Mouse (Mus musculus): ENCODE results near the gene Tnks2. TPM values are rescaled to one million over a fixed set of nuclear protein-coding genes. Genes with fewer than 3 reads are reported as not detected.
A peak's percentile ranks its signal among the peaks of the same experiment; 100 is the strongest.

Tnks2 gene
- 76.7 and 80.6 TPM in 2 replicates for polyA plus RNA-seq (2014; fragmentation: Nextera tagmentation; extraction: Ambion mirVana)

- peak; percentile 98 for DNase-seq (ENCODE audit: low spot score)
- under 1% methylated on average over 56 of the region's 73 CpGs for WGBS
- no peaks in the 10 kb centered on the region for H3K27me3 ChIP-seq (ENCODE audit: control insufficient read depth, insufficient read depth, low read length)
- peak within 1 kb of the TSS; percentile 65 for H3K4me2 ChIP-seq (replicated peaks)
- peak within 1 kb of the TSS; percentile 89 for H3K4me3 ChIP-seq (replicated peaks; ENCODE audit: low read length)
- peaks cover 7% of the 10 kb centered on the region for H3K36me3 ChIP-seq (replicated peaks; ENCODE audit: control insufficient read depth, insufficient read depth)
- peak; percentile 96 for ATAC-seq (ENCODE audit: low FRiP score)
- peak within 1 kb of the TSS; percentile 98 for H3K9ac ChIP-seq
- no peaks in the 10 kb centered on the region for H3K9me3 ChIP-seq (ENCODE audit: control insufficient read depth, low read length)
- peaks cover 25% of the 10 kb centered on the region for H3K4me1 ChIP-seq (replicated peaks; ENCODE audit: control insufficient read depth, insufficient read depth, low read length)
- H3K27ac ChIP-seq, result peak within 1 kb of the TSS; percentile 98
These were observed at the start of gene Tnks2 for GRCm38 (mm10) chr19:36833788-36834531. TSS of gene Tnks2 (plus strand) at chr19:36834232.

- no peak overlapping the region for H3K4me3 ChIP-seq (replicated peaks; ENCODE audit: low read length)
- H3K9ac ChIP-seq, result no peak overlapping the region
- H3K27ac ChIP-seq, result no peak overlapping the region
- H3K9me3 ChIP-seq (ENCODE audit: control insufficient read depth, low read length), result no peaks in the 10 kb centered on the region
- WGBS, result 63% methylated on average over 17 of the region's 17 CpGs
- no peaks in the 10 kb centered on the region for H3K36me3 ChIP-seq (replicated peaks; ENCODE audit: control insufficient read depth, insufficient read depth)
- peak; percentile 53 for DNase-seq (ENCODE audit: low spot score)
- ATAC-seq (ENCODE audit: low FRiP score), result peak; percentile 59; the same call in 1 of the 2 replicates
- 0 out of 2 replicates have a peak, but pooled peaks cover 6% of the 10 kb centered on the region for H3K4me1 ChIP-seq (replicated peaks; ENCODE audit: control insufficient read depth, insufficient read depth, low read length)
- H3K4me2 ChIP-seq (replicated peaks), result no peak overlapping the region
- H3K27me3 ChIP-seq (ENCODE audit: control insufficient read depth, insufficient read depth, low read length), result no peaks in the 10 kb centered on the region
These were observed 43.9 kb upstream of the Tnks2 start for GRCm38 (mm10) chr19:36789873-36790733.

GRCm38 (mm10) chr19:36792589-36792988 lies 41.4 kb upstream of the Tnks2 start:
- 0 out of 2 replicates have a peak, but pooled peaks cover 6% of the 10 kb centered on the region for H3K4me1 ChIP-seq (replicated peaks; ENCODE audit: control insufficient read depth, insufficient read depth, low read length)
- ATAC-seq (ENCODE audit: low FRiP score) (no peak), DNase-seq (ENCODE audit: low spot score) (no peak)
- 90% methylated on average over 8 of the region's 8 CpGs for WGBS
- no peaks in the 10 kb centered on the region for H3K36me3 ChIP-seq (replicated peaks; ENCODE audit: control insufficient read depth, insufficient read depth)
- no peak overlapping the region for H3K4me3 ChIP-seq (replicated peaks; ENCODE audit: low read length)
- H3K9me3 ChIP-seq (ENCODE audit: control insufficient read depth, low read length), result no peaks in the 10 kb centered on the region
- H3K4me2 ChIP-seq (replicated peaks), result no peak overlapping the region
- H3K27me3 ChIP-seq (ENCODE audit: control insufficient read depth, insufficient read depth, low read length), result no peaks in the 10 kb centered on the region
- no peak overlapping the region for H3K9ac ChIP-seq
- no peak overlapping the region for H3K27ac ChIP-seq

GRCm38 (mm10) chr19:36793450-36793849 lies 40.6 kb upstream of the Tnks2 start:
- WGBS, result 79% methylated on average over 1 of the region's 1 CpGs
- Histone ChIP-seq H3K4me3 (replicated peaks; ENCODE audit: low read length) (no peak overlapping the region), H3K9ac (no peak overlapping the region), H3K36me3 (replicated peaks; ENCODE audit: control insufficient read depth, insufficient read depth) (no peaks in the 10 kb centered on the region), H3K4me2 (replicated peaks) (no peak overlapping the region), H3K27me3 (ENCODE audit: control insufficient read depth, insufficient read depth, low read length) (no peaks in the 10 kb centered on the region), H3K9me3 (ENCODE audit: control insufficient read depth, low read length) (no peaks in the 10 kb centered on the region), H3K4me1 (replicated peaks; ENCODE audit: control insufficient read depth, insufficient read depth, low read length) (0 out of 2 replicates have a peak, but pooled peaks cover 6% of the 10 kb centered on the region), H3K27ac (no peak overlapping the region)
- DNase-seq (ENCODE audit: low spot score) (no peak), ATAC-seq (ENCODE audit: low FRiP score) (no peak)

GRCm38 (mm10) chr19:36794008-36794407 lies 40.0 kb upstream of the Tnks2 start:
- no peak overlapping the region for H3K27ac ChIP-seq
- no peak overlapping the region for H3K9ac ChIP-seq
- H3K9me3 ChIP-seq (ENCODE audit: control insufficient read depth, low read length), result no peaks in the 10 kb centered on the region
- H3K36me3 ChIP-seq (replicated peaks; ENCODE audit: control insufficient read depth, insufficient read depth), result no peaks in the 10 kb centered on the region
- ATAC-seq (ENCODE audit: low FRiP score) (no peak), DNase-seq (ENCODE audit: low spot score) (no peak)
- H3K4me3 ChIP-seq (replicated peaks; ENCODE audit: low read length), result no peak overlapping the region
- H3K4me2 ChIP-seq (replicated peaks), result no peak overlapping the region
- 0 out of 2 replicates have a peak, but pooled peaks cover 6% of the 10 kb centered on the region for H3K4me1 ChIP-seq (replicated peaks; ENCODE audit: control insufficient read depth, insufficient read depth, low read length)
- 90% methylated on average over 4 of the region's 4 CpGs for WGBS
- no peaks in the 10 kb centered on the region for H3K27me3 ChIP-seq (ENCODE audit: control insufficient read depth, insufficient read depth, low read length)

- DNase-seq (ENCODE audit: low spot score) (no peak), ATAC-seq (ENCODE audit: low FRiP score) (no peak)
- no peaks in the 10 kb centered on the region for H3K36me3 ChIP-seq (replicated peaks; ENCODE audit: control insufficient read depth, insufficient read depth)
- no peak overlapping the region for H3K4me2 ChIP-seq (replicated peaks)
- H3K4me3 ChIP-seq (replicated peaks; ENCODE audit: low read length), result no peak overlapping the region
- H3K9me3 ChIP-seq (ENCODE audit: control insufficient read depth, low read length), result no peaks in the 10 kb centered on the region
- no peak overlapping the region for H3K27ac ChIP-seq
- H3K4me1 ChIP-seq (replicated peaks; ENCODE audit: control insufficient read depth, insufficient read depth, low read length), result 0 out of 2 replicates have a peak, but pooled peaks cover under 1% of the 10 kb centered on the region
- 81% methylated on average over 3 of the region's 3 CpGs for WGBS
- H3K27me3 ChIP-seq (ENCODE audit: control insufficient read depth, insufficient read depth, low read length), result no peaks in the 10 kb centered on the region
- no peak overlapping the region for H3K9ac ChIP-seq
These were observed 38.8 kb upstream of the Tnks2 start for GRCm38 (mm10) chr19:36795277-36795676.

GRCm38 (mm10) chr19:36796931-36797330 lies 37.1 kb upstream of the Tnks2 start:
- no peaks in the 10 kb centered on the region for H3K27me3 ChIP-seq (ENCODE audit: control insufficient read depth, insufficient read depth, low read length)
- no peak overlapping the region for H3K4me2 ChIP-seq (replicated peaks)
- no peak overlapping the region for H3K9ac ChIP-seq
- DNase-seq (ENCODE audit: low spot score), result no peak
- ATAC-seq (ENCODE audit: low FRiP score), result no peak
- H3K9me3 ChIP-seq (ENCODE audit: control insufficient read depth, low read length), result no peaks in the 10 kb centered on the region
- no peaks in the 10 kb centered on the region for H3K36me3 ChIP-seq (replicated peaks; ENCODE audit: control insufficient read depth, insufficient read depth)
- no peak overlapping the region for H3K27ac ChIP-seq
- 79% methylated on average over 9 of the region's 9 CpGs for WGBS
- no peaks in the 10 kb centered on the region for H3K4me1 ChIP-seq (replicated peaks; ENCODE audit: control insufficient read depth, insufficient read depth, low read length)
- H3K4me3 ChIP-seq (replicated peaks; ENCODE audit: low read length), result no peak overlapping the region

- Histone ChIP-seq H3K9me3 (ENCODE audit: control insufficient read depth, low read length) (peaks cover 4% of the 10 kb centered on the region; the same call in 1 of the 2 replicates), H3K27ac (no peak overlapping the region), H3K27me3 (ENCODE audit: control insufficient read depth, insufficient read depth, low read length) (no peaks in the 10 kb centered on the region), H3K4me2 (replicated peaks) (no peak overlapping the region), H3K36me3 (replicated peaks; ENCODE audit: control insufficient read depth, insufficient read depth) (no peaks in the 10 kb centered on the region), H3K4me1 (replicated peaks; ENCODE audit: control insufficient read depth, insufficient read depth, low read length) (no peaks in the 10 kb centered on the region), H3K4me3 (replicated peaks; ENCODE audit: low read length) (no peak overlapping the region), H3K9ac (no peak overlapping the region)
- WGBS, result 90% methylated on average over 7 of the region's 7 CpGs
- ATAC-seq (ENCODE audit: low FRiP score), result no peak
- no peak for DNase-seq (ENCODE audit: low spot score)
These were observed 33.7 kb upstream of the Tnks2 start for GRCm38 (mm10) chr19:36800288-36800687.
